Mouse (Mus musculus) induced T-regulatory cell, adult 2 months (primary cell): Measurements from ENCODE around the gene Gm49337.

ENCODE experiments used
- DNase-seq: peaks from one replicate; pipeline ENCODE4 v3.0.0-alpha.2; 2012; ENCODE audit warnings: low read depth

Gene Gm49337

GRCm38 (mm10) chr4:116342119-116342518 lies 168.9 kb downstream of the Gm49337 start:
- DNase-seq = peak; percentile 59
